Mouse (Mus musculus) hematopoietic stem cell, adult 5-6 weeks (primary cell): ENCODE results near the gene Il16. TPM values are rescaled to one million over a fixed set of nuclear protein-coding genes. Genes with fewer than 3 reads are reported as not detected.
A peak's percentile ranks its signal among the peaks of the same experiment; 100 is the strongest.

Source experiments
- ATAC-seq, 2 experiments: fragments of 125-278 bp in 1 of 2; replicated peaks in 1 of 2; 2 replicates each; pipeline ENCODE4 v1.8.0; 2016 to 2017; ENCODE audit warnings: inconsistent platforms in 2 of 2, mild to moderate bottlenecking in 2 of 2, moderate number of reproducible peaks in 2 of 2, low read depth in 1 of 2, moderate TSS enrichment in 1 of 2; ENCODE audit not compliant: low FRiP score in 2 of 2, poor library complexity in 2 of 2, severe bottlenecking in 2 of 2, insufficient read depth in 1 of 2, low TSS enrichment in 1 of 2
- total RNA-seq: library from RNA; stranded (forward); fragments of 172-1452, 232-1000 nt; gene quantifications from 2 replicates; pipeline ENCODE4 v1.2.3, GENCODE M21; 2017

Gene Il16
- total RNA-seq, 1 experiment from 2014 or later, result 93.8 TPM

DNA sequence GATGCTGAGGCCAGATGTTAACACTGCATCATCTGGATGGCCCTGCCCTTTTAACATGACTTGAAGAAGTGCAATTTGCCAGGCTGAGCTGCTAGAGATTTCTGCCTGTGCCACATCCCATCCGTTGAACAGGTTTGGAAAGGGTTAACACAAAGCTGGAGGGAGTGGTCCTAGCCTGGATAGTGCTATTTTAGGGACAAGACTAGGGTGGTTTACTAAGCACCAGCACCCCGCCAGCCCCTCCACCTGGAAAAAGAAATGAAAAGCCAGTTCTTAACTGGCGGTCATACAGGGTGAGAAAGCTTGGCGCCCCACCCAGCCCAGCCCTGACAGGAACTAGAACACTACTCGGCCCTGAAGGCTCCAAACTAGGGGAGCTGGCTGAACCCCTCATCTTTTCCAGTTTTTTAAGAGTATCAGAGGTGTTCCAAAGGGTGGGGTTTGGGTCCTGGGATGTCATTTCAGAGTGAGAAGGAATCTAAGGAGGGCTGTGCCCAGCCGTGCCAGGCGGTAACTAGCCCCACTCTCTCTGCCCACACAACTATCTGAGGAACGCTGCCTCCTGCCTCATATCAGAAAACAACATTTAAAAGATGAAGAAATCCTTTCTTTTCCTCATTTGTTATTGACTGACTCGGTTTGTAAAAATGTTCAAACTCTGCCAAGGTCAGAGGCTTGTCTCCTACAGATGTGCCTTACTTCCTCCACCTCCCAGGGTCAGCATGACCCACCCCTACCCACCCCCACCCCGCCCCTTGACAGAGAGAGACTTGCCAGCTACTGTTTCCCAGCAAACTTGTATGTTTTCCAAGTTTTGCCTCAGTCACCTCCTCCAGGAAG lies 6.7 kb downstream of the Il16 start:
- no peak for ATAC-seq

GRCm38 (mm10) chr7:83737914-83738490 lies 7.5 kb downstream of the Il16 start:
- ATAC-seq, result no peak

GRCm38 (mm10) chr7:83736341-83737115 lies 9.0 kb downstream of the Il16 start:
- no peak for ATAC-seq

DNA sequence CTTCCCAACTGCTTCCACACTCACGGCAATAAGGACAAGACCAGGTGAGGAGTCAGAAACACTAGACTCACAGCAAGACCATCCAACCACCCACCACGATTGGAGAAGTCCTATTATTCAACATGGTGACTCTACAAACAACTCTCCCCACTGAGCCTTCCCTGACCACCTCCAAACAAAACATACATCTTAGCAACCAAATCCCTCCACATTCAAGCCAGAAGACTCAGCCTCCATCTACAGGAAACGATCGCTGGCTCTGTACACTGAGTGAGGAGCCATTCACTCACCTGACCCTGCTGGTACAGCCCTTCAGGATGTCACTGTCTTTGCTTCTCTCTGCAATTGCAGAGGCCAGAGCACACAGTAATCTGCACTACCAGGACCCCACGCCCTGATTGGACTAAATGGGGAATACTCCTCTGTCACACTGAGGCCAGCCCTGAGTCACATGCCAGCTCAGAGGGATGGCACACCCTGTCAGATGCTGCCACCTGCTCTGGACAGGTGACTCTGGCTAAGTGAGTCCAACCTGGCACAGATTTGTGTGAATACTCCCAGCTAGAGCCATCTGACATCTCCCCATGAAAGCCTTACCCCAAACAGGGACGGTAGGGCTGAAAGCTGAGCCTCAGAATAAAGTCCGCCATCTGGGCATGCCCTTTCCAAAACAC lies 10.3 kb downstream of the Il16 start:
- ATAC-seq, result no peak

DNA sequence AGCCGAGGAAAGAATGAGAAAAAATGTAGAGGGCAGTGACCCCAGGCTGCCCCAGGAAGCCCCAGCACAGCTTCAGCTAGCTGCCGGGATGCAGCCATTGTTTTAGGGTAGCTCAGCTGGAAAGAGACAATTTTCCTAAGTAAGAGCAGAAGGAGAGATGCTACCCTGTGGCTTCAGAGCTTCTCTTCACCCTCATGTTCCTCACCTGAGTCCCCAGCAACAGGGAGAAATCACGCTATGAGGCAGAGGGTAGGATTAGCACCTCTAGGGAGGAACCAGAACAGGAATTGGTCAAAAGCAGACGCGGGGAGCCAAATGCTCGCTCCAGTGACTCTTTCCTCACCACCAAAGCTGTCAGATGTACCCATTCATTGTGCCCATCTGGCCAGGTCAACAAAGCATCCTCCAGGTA lies 10.8 kb downstream of the Il16 start:
- no peak for ATAC-seq

DNA sequence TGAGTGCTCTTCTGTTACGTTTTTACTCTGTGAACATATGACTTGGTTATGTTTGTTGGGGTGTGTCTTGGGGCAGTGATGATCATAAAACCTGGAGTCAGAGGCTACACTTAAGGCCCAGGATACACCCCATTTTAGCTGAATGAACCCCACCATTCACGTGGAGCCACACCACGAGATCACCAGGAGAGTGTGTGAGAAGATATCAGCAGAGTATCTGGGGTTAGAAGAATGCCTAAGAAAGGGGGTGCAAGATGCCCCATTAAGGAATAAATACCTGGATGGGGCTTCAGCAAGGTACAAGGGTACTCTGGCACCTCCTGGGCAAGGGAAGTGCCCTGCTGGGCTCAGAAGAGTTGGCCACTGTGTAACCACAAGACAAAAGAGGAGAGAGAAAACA lies 11.3 kb downstream of the Il16 start:
- ATAC-seq, result no peak

DNA sequence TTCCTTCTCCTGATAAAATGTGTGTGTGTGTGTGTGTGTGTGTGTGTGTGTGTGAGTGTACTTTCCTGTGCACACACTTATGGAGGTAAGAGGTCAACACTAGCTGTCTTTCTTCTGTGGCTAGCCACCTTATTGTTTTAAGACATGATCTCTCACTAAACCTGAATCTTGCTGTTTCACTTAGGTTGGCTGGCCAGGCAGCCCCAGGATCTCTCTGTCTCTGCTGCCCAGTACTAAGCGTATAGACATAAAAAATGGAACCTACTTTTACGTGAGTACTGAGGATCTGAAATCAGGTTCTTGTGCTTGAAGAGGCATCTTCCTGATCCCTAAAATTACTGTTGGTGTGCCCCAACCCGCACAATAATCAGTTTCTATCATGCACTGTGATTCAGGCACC lies 12.7 kb downstream of the Il16 start:
- no peak for ATAC-seq

GRCm38 (mm10) chr7:83731961-83732666 lies 13.4 kb downstream of the Il16 start:
- no peak for ATAC-seq

DNA sequence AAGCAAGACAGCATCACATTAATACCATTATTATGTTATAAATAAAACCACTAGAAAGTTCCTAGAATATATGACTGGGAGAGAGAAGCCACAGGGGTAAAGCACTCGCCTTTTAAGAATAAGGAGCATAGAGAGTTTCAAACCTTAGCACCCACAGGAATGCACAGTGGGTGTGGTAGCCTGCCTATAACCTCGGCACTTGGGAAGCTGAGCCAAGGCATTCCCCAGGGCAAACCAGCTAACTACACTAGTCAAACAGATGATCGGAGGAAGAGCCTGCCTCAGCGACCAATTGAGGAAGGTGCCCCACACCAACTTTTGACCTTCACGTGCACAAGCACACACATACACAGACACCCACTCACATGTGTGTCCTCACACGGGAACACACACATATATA lies 14.2 kb downstream of the Il16 start:
- ATAC-seq, result no peak

DNA sequence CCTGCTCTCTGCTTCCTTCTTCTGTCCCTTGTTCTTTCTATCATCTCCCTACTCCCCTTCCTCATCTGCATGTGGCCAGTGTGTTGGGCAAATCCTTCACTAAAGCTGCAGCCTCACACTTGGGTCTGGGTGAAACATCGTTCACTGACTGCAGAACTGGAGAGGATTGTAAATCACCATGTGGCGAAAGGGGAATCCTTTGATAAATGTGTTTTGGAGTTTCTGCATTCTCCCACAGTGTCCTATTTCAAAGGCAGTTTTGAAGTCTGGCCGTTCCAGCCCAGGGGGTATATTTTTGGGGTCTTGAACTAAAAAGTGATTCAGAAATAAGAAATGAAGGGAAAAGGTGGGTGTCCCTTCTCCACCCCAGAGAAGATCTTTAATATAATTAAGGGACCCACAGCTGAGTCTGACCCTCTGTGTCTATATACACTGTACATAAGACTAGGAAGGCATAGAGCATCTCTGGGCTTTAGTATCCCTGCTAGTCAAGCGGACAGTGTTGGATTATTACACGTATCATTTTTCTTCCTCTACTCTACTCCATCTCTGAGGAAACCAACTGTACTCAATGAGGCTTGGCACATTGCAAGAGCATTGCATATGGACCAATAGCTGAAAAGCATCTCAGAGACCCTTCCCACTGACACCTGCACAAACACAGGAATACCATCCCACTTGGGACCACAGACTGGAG lies 18.4 kb downstream of the Il16 start:
- no peak for ATAC-seq

DNA sequence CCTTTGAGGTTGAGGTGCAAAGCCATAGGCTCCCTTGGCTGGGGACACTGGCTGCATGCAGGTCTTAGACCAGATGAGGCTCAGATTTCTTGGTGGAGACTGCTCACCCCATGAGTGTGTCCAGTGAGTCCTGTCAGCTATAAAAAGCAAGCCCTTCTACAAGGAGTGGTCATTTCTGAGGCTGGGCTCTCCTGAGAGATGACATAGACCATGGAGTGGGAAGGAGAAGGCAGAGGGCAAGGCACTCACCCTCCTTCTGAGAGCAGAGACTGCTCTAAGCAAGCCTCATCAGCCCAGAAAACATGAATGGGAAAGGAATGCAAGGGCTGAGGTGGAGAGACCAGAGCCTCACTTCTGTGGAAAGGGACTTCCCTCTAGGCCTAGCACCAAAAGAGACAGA lies 19.7 kb downstream of the Il16 start:
- ATAC-seq, result no peak

- ATAC-seq, result no peak
Observed at GRCm38 (mm10) chr7:83724541-83724940, 21.0 kb downstream of the Il16 start.

DNA sequence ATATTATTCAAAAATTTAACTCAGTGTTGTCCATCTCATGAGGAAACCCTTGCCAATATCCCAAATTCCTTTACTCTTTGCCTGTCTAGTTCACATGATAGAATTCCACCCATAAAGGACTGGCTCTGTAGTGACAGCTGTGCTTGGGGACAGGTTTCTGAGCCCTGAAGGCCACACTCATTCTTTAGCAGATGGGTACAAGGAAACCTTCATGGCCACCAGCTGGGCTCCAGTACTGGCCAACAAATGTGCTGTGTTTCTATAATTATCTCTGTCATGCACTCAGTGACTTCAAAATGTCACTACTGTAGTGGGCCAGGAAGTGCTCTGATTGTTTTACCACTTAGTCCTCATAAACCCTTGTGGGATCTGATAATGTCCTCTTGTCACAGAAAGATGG lies 21.6 kb downstream of the Il16 start:
- ATAC-seq, result no peak

GRCm38 (mm10) chr7:83723221-83723620 lies 22.3 kb downstream of the Il16 start:
- ATAC-seq, result no peak

DNA sequence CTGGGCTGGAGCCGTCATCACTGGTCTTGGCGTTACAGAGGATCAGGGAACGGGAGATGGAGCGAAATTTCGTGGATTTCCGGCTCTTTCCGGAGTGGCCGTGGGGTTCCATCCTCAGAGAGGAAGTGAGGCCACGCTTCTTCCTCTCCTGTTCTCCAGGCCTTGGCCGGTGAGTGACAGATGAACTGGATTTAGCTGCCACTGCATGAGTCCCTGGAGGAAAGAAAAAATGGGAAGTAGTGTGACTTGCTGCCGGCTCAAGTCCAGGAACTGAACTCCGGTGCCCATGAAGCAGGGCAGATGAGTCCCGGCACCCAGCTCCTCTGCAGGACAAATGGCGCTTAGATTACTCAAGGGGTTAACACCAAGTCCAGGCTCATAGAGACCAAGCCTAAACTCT lies 23.0 kb downstream of the Il16 start:
- peak; percentile 51 to 57; a peak in 2 of 4 replicates for ATAC-seq

DNA sequence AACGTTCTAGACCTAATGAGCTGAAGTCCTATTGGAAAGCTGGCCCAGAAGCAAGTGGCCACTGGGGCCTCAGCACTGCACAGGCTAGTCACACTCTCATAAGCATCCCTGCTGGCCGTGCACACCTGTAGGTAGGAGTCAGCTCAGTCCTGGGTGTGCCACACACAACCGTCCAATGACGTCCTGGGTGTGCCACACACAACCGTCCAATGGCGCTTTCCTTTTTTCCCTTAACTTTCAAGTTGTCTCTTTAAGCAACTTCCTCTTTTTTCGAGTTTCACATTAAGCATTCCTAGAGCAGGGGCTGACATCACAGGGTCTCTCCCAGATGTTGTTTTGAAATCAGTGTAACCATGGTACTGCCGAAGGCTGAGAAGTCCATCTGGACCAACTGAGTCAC lies 25.3 kb downstream of the Il16 start:
- ATAC-seq, result peak; percentile 6 to 25; a peak in 3 of 4 replicates
